Mouse (Mus musculus): ENCODE results near the gene Slc6a11.

Slc6a11 gene

GRCm38 (mm10) chr6:114131122-114131872, at the start of gene Slc6a11:
Gene Slc6a11, plus strand, starts transcription at chr6:114131241.
- in situ Hi-C loops (cut with MboI, MseI), result no loop called here

- in situ Hi-C loops (cut with MboI, MseI), result no loop called here
Measured at GRCm38 (mm10) chr6:114087106-114087505, 43.9 kb upstream of the Slc6a11 start.

- in situ Hi-C loops (cut with MboI, MseI), result no loop called here
Measured at GRCm38 (mm10) chr6:114089626-114090025, 41.4 kb upstream of the Slc6a11 start.

GRCm38 (mm10) chr6:114092216-114092615, 38.8 kb upstream of the Slc6a11 start:
- in situ Hi-C loops (cut with MboI, MseI), result no loop called here

- in situ Hi-C loops (cut with MboI, MseI), result no loop called here
Measured at GRCm38 (mm10) chr6:114094251-114094650, 36.8 kb upstream of the Slc6a11 start.

- in situ Hi-C loops (cut with MboI, MseI), result loop anchor here (5.0 kb wide), 1 partner anchor 246 kb away; no protein-coding TSS in a partner anchor
Measured at GRCm38 (mm10) chr6:114096574-114096973, 34.5 kb upstream of the Slc6a11 start.

- in situ Hi-C loops (cut with MboI, MseI), result loop anchor here (10.0 kb wide), 1 partner anchor 917 kb away; no protein-coding TSS in a partner anchor
Measured at GRCm38 (mm10) chr6:114101923-114102322, 29.1 kb upstream of the Slc6a11 start.

GRCm38 (mm10) chr6:114119507-114119906, 11.5 kb upstream of the Slc6a11 start:
- in situ Hi-C loops (cut with MboI, MseI), result no loop called here

- in situ Hi-C loops (cut with MboI, MseI), result no loop called here
Measured at GRCm38 (mm10) chr6:114125530-114125929, 5.5 kb upstream of the Slc6a11 start.

GRCm38 (mm10) chr6:114132472-114132871, 1.4 kb downstream of the Slc6a11 start:
- in situ Hi-C loops (cut with MboI, MseI), result no loop called here

- in situ Hi-C loops (cut with MboI, MseI), result no loop called here
Measured at GRCm38 (mm10) chr6:114132916-114133315, 1.9 kb downstream of the Slc6a11 start.

GRCm38 (mm10) chr6:114138970-114139369, 7.9 kb downstream of the Slc6a11 start:
- in situ Hi-C loops (cut with MboI, MseI), result no loop called here

GRCm38 (mm10) chr6:114141481-114141880, 10.4 kb downstream of the Slc6a11 start:
- in situ Hi-C loops (cut with MboI, MseI), result no loop called here

- in situ Hi-C loops (cut with MboI, MseI), result no loop called here
Measured at GRCm38 (mm10) chr6:114142480-114142879, 11.4 kb downstream of the Slc6a11 start.

- in situ Hi-C loops (cut with MboI, MseI), result no loop called here
Measured at GRCm38 (mm10) chr6:114143544-114143943, 12.5 kb downstream of the Slc6a11 start.

- in situ Hi-C loops (cut with MboI, MseI), result no loop called here
Measured at GRCm38 (mm10) chr6:114144447-114145105, 13.5 kb downstream of the Slc6a11 start.

- in situ Hi-C loops (cut with MboI, MseI), result no loop called here
Measured at GRCm38 (mm10) chr6:114145650-114146329, 14.7 kb downstream of the Slc6a11 start.

- in situ Hi-C loops (cut with MboI, MseI), result no loop called here
Measured at GRCm38 (mm10) chr6:114155720-114156119, 24.7 kb downstream of the Slc6a11 start.

GRCm38 (mm10) chr6:114158811-114159210, 27.8 kb downstream of the Slc6a11 start:
- in situ Hi-C loops (cut with MboI, MseI), result no loop called here

GRCm38 (mm10) chr6:114160732-114161131, 29.7 kb downstream of the Slc6a11 start:
- in situ Hi-C loops (cut with MboI, MseI), result no loop called here

- in situ Hi-C loops (cut with MboI, MseI), result no loop called here
Measured at GRCm38 (mm10) chr6:114174052-114174397, 43.0 kb downstream of the Slc6a11 start.

- in situ Hi-C loops (cut with MboI, MseI), result no loop called here
Measured at GRCm38 (mm10) chr6:114174398-114175140, 43.5 kb downstream of the Slc6a11 start.
